Mouse (Mus musculus) stomach, embryonic 16.5 days (tissue): Measurements from ENCODE around the gene Slc6a9. TPM values are rescaled to one million over a fixed set of nuclear protein-coding genes. Genes with fewer than 3 reads are reported as not detected.

Source experiments
- ATAC-seq: fragments of 200-750 bp; cut with Nextera tagmentation; 2 replicates; pipeline ENCODE4 v1.8.0; 2017; ENCODE audit warnings: moderate number of reproducible peaks, moderate TSS enrichment; ENCODE audit not compliant: insufficient read depth, low FRiP score
- H3K27ac ChIP-seq: fragments of 300-500 bp; sonication (generic); 2 replicates; pipeline ENCODE4 v1.5.1; 2014; ENCODE audit warnings: low read length
- H3K27me3 ChIP-seq: fragments of 300-500 bp; sonication (generic); 2 replicates; pipeline ENCODE4 v1.6.1; 2014; ENCODE audit warnings: low read length, control low read depth, mixed read lengths; ENCODE audit not compliant: control insufficient read depth, insufficient read depth
- H3K36me3 ChIP-seq: fragments of 300-500 bp; sonication (generic); 2 replicates; pipeline ENCODE4 v1.6.1; 2014; ENCODE audit warnings: low read length; ENCODE audit not compliant: control insufficient read depth, insufficient read depth
- H3K4me1 ChIP-seq: fragments of 300-500 bp; sonication (generic); 2 replicates; pipeline ENCODE4 v1.6.1; 2014; ENCODE audit warnings: low read length, control low read depth, mixed read lengths; ENCODE audit not compliant: control insufficient read depth, insufficient read depth
- H3K4me2 ChIP-seq: fragments of 300-500 bp; sonication (generic); 2 replicates; pipeline ENCODE4 v1.6.1; 2014; ENCODE audit warnings: low read depth, low read length, mixed read lengths
- H3K4me3 ChIP-seq: fragments of 300-500 bp; sonication (generic); replicated peaks from 2 replicates; pipeline ENCODE4 v1.5.1; 2014; ENCODE audit warnings: mild to moderate bottlenecking, low read length
- H3K9ac ChIP-seq: fragments of 300-500 bp; sonication (generic); 2 replicates; pipeline ENCODE4 v1.6.1; 2014; ENCODE audit warnings: low read length
- H3K9me3 ChIP-seq: fragments of 300-500 bp; sonication (generic); replicated peaks from 2 replicates; pipeline ENCODE4 v1.6.1; 2016; ENCODE audit warnings: low read length, control low read depth; ENCODE audit not compliant: control insufficient read depth
- WGBS: fragments of 180-500 bp; shearing (Covaris S2); extraction: QIAGEN DNeasy Blood & Tissue Kit; methylation state at CpG from one replicate; pipeline ENCODE4 v1.1.7; 2014; 5-methylcytosine and 5-hydroxymethylcytosine counted together
- polyA plus RNA-seq: library from polyadenylated mRNA; unstranded; fragments of >200 nt; fragmentation: Nextera tagmentation; extraction: Ambion mirVana; gene quantifications from 2 replicates; pipeline ENCODE4 v1.2.1, GENCODE M21; 2015

Slc6a9 gene
- polyA plus RNA-seq, 1 experiment from 2014 or later: 15.4 TPM

DNA sequence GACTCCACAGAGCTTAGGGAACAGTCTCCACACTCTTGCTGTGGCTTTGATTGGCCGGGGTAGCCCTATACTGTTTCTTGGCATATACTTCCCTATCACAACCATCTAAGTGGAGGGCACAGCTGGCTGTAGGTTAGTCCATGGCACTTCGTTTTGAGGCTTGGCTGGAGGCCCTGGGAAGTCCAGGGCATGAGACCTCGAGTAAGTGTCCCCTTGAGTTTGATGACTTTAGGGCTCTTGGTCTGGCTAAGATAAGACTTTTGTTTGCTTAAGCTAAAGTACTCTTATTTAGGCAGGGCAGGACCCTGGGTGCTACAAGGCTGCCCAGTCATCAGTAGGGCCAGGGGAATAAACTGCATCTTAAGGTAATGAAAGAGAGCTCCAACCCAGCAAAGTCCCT lies 63.8 kb downstream of the Slc6a9 start:
- Histone ChIP-seq H3K4me2 (no peak overlapping the region), H3K27me3 (no peaks in the 10 kb centered on the region), H3K9ac (no peak overlapping the region), H3K36me3 (peaks cover 33% of the 10 kb centered on the region), H3K4me3 (no peak overlapping the region), H3K9me3 (no peaks in the 10 kb centered on the region), H3K4me1 (no peaks in the 10 kb centered on the region), H3K27ac (no peak overlapping the region)
- ATAC-seq: no peak
- WGBS: 80% methylated on average over 3 of the region's 3 CpGs

DNA sequence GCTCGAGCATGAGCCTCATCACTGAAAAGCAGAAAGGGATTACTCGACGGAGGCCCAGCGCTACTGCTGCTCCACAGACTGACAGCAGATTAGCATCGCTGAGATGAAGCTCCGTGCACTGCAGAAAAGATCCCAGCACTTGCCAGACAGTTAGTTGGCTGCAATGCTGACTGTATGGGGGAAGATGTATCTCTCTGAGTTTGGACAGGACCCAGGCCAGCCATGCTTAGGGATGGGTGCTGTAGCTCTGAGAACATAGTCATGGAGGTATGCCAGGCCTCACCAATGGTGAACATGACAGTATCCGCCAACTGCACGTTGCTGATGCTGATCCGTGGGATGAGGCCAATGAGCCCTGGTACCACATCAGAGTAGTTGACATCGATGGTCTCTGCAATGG lies 69.8 kb downstream of the Slc6a9 start:
- Histone ChIP-seq H3K27me3 (no peaks in the 10 kb centered on the region), H3K4me2 (no peak overlapping the region), H3K36me3 (peaks cover 39% of the 10 kb centered on the region), H3K9ac (no peak overlapping the region), H3K4me1 (0 out of 2 replicates have a peak, but pooled peaks cover under 1% of the 10 kb centered on the region), H3K27ac (no peak overlapping the region), H3K4me3 (no peak overlapping the region), H3K9me3 (no peaks in the 10 kb centered on the region)
- ATAC-seq: no peak
- WGBS: 85% methylated on average over 10 of the region's 10 CpGs

DNA sequence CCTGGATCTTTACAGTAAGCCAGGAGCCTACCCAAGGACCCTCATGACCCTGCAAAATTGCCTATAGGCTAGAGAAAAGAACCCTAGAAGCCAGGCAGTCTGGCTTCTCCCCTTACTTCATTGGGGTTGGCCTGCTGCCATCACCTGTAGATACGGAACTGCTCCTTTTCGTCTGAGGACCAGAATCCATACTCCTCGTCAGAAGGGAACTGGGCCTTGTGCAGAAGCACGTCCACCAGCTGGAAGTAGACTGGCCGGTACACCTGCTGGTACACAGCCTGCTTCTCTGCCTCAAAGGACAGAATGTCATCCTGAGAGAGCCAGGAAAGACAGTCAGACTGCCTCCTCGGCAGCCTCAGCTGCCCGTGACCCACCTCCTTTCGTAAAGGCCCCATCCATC lies 70.5 kb downstream of the Slc6a9 start:
- Histone ChIP-seq H3K4me3 (no peak overlapping the region), H3K36me3 (peaks cover 39% of the 10 kb centered on the region), H3K27me3 (no peaks in the 10 kb centered on the region), H3K4me2 (no peak overlapping the region), H3K27ac (no peak overlapping the region), H3K4me1 (0 out of 2 replicates have a peak, but pooled peaks cover 8% of the 10 kb centered on the region), H3K9ac (no peak overlapping the region), H3K9me3 (no peaks in the 10 kb centered on the region)
- 84% methylated on average over 8 of the region's 8 CpGs for WGBS
- no peak for ATAC-seq

DNA sequence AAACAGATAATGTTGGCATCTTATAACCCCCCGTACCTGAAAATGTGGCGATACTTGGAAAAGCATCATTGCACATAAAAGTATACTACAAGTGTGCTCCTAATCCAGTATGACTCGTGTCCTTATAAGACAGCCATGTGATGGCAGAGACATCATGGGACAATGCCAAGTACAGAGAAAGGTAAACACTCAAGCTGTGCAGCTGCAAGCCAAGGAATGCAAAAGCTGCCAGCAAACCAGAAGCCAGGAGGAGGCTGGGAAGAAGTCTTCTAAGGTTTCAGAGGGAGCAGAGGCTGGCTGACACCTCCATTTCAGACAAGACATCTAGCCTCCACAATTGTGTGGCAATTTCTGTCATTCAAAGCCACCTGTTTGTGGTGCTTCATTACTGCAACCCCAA lies 71.9 kb downstream of the Slc6a9 start:
- ATAC-seq: no peak; the same call in 1 of the 2 replicates
- Histone ChIP-seq H3K27ac (no peak overlapping the region), H3K4me1 (0 out of 2 replicates have a peak, but pooled peaks cover 8% of the 10 kb centered on the region), H3K9me3 (no peaks in the 10 kb centered on the region), H3K9ac (no peak overlapping the region), H3K27me3 (no peaks in the 10 kb centered on the region), H3K36me3 (peaks cover 27% of the 10 kb centered on the region), H3K4me2 (no peak overlapping the region), H3K4me3 (no peak overlapping the region)
- 69% methylated on average over 3 of the region's 3 CpGs for WGBS

DNA sequence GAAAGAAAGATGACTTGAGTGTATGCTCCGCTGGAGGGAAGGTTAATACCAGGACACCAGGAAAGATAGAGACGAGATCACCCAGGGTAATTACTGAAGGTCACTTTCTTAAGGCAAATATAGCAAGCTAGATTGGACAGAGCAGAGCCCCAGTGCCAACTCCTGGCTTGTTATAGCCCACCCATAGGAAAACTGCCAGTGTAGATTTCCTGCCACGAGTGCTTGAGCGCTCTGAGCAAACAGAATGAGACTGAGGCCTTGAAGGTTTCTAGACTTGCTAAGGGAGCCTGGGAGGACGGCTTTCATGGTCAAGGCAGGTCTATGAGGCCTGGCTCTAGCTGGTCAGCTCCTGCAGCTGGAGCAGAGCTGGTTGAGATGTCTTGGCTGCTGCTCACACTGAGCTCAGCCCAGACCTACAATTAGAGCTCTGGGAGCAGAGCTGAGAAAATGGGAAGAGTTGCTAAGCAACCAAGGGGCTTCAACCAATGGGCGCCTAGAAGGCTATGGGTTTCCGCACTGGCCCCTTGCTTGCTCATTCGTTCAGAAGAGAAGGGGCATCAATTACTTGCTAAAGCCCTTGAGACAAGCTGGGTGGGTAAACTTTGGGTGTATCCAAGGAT lies 74.6 kb downstream of the Slc6a9 start:
- Histone ChIP-seq H3K36me3 (peaks cover 12% of the 10 kb centered on the region; the same call in 1 of the 2 replicates), H3K9me3 (no peaks in the 10 kb centered on the region), H3K4me3 (no peak overlapping the region), H3K27me3 (no peaks in the 10 kb centered on the region), H3K4me1 (peaks cover 21% of the 10 kb centered on the region), H3K4me2 (no peak overlapping the region), H3K9ac (no peak overlapping the region), H3K27ac (no peak overlapping the region)
- no peak for ATAC-seq
- WGBS: 72% methylated on average over 8 of the region's 8 CpGs

DNA sequence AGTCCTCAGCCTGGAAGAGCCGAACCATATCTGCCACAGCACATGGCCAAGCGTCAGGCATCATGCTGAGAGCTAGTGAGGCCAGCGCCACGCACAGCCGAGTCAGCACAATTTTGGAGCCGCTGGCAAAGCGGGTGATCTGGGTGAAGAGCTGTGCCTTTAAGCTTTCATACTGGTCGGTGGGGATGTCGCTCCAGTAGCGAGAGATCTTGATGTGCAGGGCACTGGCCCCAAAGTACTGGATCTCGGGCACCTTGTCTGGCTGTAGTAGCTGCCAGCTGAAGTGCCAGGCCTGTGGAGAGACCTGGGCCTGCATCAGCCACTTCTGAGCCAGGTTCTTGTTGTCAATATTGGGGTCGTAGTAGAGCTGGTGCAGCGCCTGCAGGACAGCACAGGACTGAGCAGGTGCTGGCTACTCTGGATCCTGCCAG lies 77.8 kb downstream of the Slc6a9 start:
- 91% methylated on average over 13 of the region's 13 CpGs for WGBS
- Histone ChIP-seq H3K4me2 (no peak overlapping the region), H3K9me3 (no peaks in the 10 kb centered on the region), H3K27ac (no peak overlapping the region), H3K36me3 (no peaks in the 10 kb centered on the region), H3K9ac (no peak overlapping the region), H3K4me1 (peaks cover 30% of the 10 kb centered on the region), H3K27me3 (no peaks in the 10 kb centered on the region), H3K4me3 (no peak overlapping the region)
- no peak for ATAC-seq

DNA sequence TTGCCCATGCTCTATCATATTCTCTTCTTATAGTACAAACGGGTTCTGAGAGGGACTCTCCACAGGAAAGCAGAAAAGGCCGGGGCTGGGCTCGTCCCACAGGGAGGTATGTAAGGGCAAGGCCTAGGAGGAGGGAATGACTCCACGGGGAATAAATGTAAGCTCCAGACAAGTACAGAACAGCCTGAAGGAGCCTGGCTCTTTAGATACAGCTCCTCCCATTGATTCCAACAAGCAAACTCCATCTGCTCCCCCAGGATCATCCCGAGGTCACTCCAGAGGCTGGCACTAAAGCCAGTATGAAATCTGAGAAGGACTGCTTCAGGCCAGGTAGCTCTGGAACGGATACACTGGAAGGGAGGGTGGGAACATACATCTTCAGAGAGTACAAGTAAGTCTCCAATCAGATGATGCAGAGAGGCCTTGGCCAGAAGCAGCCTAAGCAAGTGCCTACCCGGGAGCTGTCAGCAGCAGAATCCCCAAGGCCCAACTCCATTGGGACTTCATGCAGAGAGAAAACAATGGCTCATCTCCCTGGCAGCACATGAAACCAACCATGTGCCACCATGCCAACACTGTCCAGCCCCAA lies 78.5 kb downstream of the Slc6a9 start:
- Histone ChIP-seq H3K4me1 (peaks cover 30% of the 10 kb centered on the region), H3K27me3 (no peaks in the 10 kb centered on the region), H3K4me3 (peak overlapping the region; percentile 65; the same call in 1 of the 2 replicates), H3K27ac (no peak overlapping the region), H3K9me3 (no peaks in the 10 kb centered on the region), H3K36me3 (no peaks in the 10 kb centered on the region), H3K4me2 (peak overlapping the region; percentile 99), H3K9ac (no peak overlapping the region)
- WGBS: 55% methylated on average over 7 of the region's 7 CpGs
- ATAC-seq: no peak

DNA sequence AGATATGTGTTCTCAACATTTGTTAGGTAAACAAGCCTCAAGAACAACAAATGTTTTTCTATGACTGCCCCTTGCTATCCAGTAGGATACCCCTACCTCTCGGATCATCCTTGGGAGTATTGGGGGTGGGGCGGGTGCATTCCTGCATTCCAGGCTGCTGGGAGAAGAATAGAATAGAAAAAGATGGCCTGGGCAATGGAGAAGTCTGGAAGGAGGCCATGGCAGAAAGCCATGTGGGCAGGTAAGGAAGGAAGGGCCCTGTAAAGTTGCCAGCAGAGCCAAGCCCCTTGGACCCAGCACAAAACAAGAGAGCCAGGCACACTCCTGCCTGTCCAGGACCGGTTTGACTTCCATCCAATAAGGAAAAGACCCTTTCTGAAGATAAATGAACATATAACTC lies 79.1 kb downstream of the Slc6a9 start:
- H3K4me2 ChIP-seq: peak overlapping the region; percentile 99
- no peaks in the 10 kb centered on the region for H3K9me3 ChIP-seq
- H3K4me1 ChIP-seq: peaks cover 30% of the 10 kb centered on the region
- no peaks in the 10 kb centered on the region for H3K36me3 ChIP-seq
- 44% methylated on average over 3 of the region's 3 CpGs for whole genome bisulfite sequencing
- ATAC-seq: no peak
- H3K27me3 ChIP-seq: no peaks in the 10 kb centered on the region
- H3K9ac ChIP-seq: no peak overlapping the region
- peak overlapping the region; percentile 65 for H3K4me3 ChIP-seq
- no peak overlapping the region for H3K27ac ChIP-seq

DNA sequence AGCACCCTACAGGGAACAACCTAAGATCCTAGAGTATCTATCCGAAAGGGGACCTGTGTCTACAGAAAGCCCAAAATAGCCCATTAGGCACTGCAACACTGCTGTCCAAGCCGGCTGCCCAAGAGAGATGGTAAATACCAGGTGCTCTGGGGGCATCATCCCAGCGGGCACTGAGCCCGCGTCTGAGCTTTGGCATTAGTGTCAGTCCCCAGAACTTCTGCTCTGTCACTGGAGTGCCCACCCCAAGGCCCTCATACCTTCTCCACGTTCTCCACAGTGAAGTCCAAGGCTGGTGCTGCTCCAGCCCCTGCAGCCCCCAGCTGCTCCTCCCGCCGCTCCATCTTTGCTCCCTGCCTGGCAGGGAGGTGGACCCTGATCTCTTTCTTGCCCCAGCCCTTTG lies 79.7 kb downstream of the Slc6a9 start:
- H3K27ac ChIP-seq: no peak overlapping the region
- H3K27me3 ChIP-seq: no peaks in the 10 kb centered on the region
- no peaks in the 10 kb centered on the region for H3K9me3 ChIP-seq
- no peak for ATAC-seq
- peaks cover 30% of the 10 kb centered on the region for H3K4me1 ChIP-seq
- peak overlapping the region; percentile 99 for H3K4me2 ChIP-seq
- peak overlapping the region; percentile 82 for H3K9ac ChIP-seq
- H3K36me3 ChIP-seq: no peaks in the 10 kb centered on the region
- WGBS: 16% methylated on average over 8 of the region's 8 CpGs
- H3K4me3 ChIP-seq: peak overlapping the region; percentile 65
